Mouse (Mus musculus) MEL (cell line): ENCODE measurements around the gene Mogat1.

ENCODE experiments used
- CHD1 ChIP-seq: IDR thresholded peaks from 2 replicates; pipeline ENCODE4 v1.6.1; 2012; ENCODE audit warnings: low read depth, mild to moderate bottlenecking, inconsistent platforms, low read length, improper control_type of control experiment
- CHD2 ChIP-seq: IDR thresholded peaks from 2 replicates; pipeline ENCODE4 v1.6.1; 2011; ENCODE audit warnings: low read length, improper control_type of control experiment
- CTCF ChIP-seq, 3 experiments: IDR thresholded peaks in 2 of 3; conservative IDR thresholded peaks in 1 of 3; 2 replicates each; pipeline ENCODE4 v1.5.1; 2011 to 2012; ENCODE audit warnings: low read length in 3 of 3, low read depth in 2 of 3, mild to moderate bottlenecking in 2 of 3, improper control_type of control experiment in 1 of 3, inconsistent platforms in 1 of 3, mixed read lengths in 1 of 3, moderate library complexity in 1 of 3; ENCODE audit not compliant: control insufficient read depth in 1 of 3, insufficient read depth in 1 of 3, poor library complexity in 1 of 3, severe bottlenecking in 1 of 3
- ELF1 ChIP-seq: IDR thresholded peaks from 2 replicates; pipeline ENCODE4 v1.6.1; 2014; ENCODE audit warnings: low read depth, mild to moderate bottlenecking, inconsistent platforms, low read length, improper control_type of control experiment, moderate library complexity
- MYB ChIP-seq: IDR thresholded peaks from 2 replicates; pipeline ENCODE4 v1.6.1; 2011; ENCODE audit warnings: mild to moderate bottlenecking, low read depth, low read length, improper control_type of control experiment
- MYC ChIP-seq: IDR thresholded peaks from 2 replicates; pipeline ENCODE4 v1.6.1; 2011; ENCODE audit warnings: low read depth, mild to moderate bottlenecking, low read length, improper control_type of control experiment, moderate library complexity
- POLR2A ChIP-seq, 2 experiments: IDR thresholded peaks; 2 replicates each; pipeline ENCODE4 v1.6.1; 2011 to 2012; ENCODE audit warnings: low read length in 2 of 2, mild to moderate bottlenecking in 2 of 2, control low read depth in 1 of 2, improper control_type of control experiment in 1 of 2, low read depth in 1 of 2, moderate library complexity in 1 of 2; ENCODE audit not compliant: control insufficient read depth in 1 of 2, insufficient read depth in 1 of 2, poor library complexity in 1 of 2
- SIN3A ChIP-seq: IDR thresholded peaks from 2 replicates; pipeline ENCODE4 v1.6.1; 2012; ENCODE audit warnings: low read length, improper control_type of control experiment, inconsistent platforms
- TBP ChIP-seq: IDR thresholded peaks from 2 replicates; pipeline ENCODE4 v1.8.0; 2011; ENCODE audit warnings: low read depth, low read length, improper control_type of control experiment
- USF2 ChIP-seq, 2 experiments: IDR thresholded peaks; 2 replicates each; pipeline ENCODE4 v1.6.1; 2011 to 2012; ENCODE audit warnings: improper control_type of control experiment in 2 of 2, low read length in 2 of 2, borderline replicate concordance in 1 of 2, inconsistent platforms in 1 of 2, low read depth in 1 of 2, mild to moderate bottlenecking in 1 of 2; ENCODE audit not compliant: insufficient read depth in 1 of 2

DNA sequence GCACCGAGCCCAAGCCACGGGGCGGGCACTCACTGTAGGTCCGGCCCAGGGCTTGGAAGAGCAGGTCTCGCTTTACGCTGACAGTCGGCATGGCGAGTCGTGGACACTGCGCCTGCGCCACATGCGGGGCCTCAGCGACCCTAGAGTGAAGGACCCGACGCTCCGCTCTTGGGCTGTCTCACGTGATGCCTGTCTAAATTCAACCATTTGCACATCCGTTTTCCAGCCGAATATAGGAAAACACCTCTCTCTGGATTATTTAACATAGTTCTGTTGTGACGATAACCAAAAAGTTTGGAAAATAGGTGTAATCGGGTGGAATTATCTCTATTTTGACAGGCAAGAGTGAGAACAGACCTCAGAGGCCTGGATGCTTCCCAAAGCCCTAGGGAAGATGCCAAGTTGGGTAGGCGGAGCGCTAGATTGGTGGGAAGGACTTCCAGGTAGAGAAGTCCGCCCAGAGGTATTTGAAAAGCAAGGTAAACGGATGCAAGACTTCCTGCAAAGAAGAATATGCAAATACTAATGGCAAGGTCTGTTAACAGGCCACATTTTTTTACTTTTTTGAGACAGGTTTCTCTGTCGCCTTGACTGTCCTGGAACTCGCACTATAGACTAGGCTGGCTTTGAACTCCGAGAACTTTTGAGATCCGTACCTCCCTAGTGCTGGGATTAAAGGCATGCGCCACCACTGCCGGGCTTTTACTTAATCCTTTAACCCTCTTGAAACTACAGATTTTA is 21.9 kb upstream of the Mogat1 start, which contains the start of gene Farsb:
- TF ChIP-seq MYC (peak; percentile 80), CTCF (IDR thresholded peaks at IDR 0.05 in 2 of 3, conservative IDR thresholded peaks at IDR 0.05 in 1 of 3; ENCODE audit: control insufficient read depth in 1 of 3, insufficient read depth in 1 of 3, low read depth in 2 of 3, low read length in 3 of 3, poor library complexity in 1 of 3, severe bottlenecking in 1 of 3) (no peak), TBP (peak; percentile 65), POLR2A (IDR thresholded peaks at IDR 0.05; ENCODE audit: control insufficient read depth in 1 of 2, insufficient read depth in 1 of 2, low read depth in 1 of 2, low read length in 2 of 2, poor library complexity in 1 of 2) (peak in 1 of 2 experiments; percentile 83; a peak in 3 of 4 replicates), CHD2 (no peak), MYB (no peak), ELF1 (peak; percentile 74), SIN3A (peak; percentile 97), CHD1 (no peak), USF2 (IDR thresholded peaks at IDR 0.05; ENCODE audit: borderline replicate concordance in 1 of 2, insufficient read depth in 1 of 2, low read depth in 1 of 2, low read length in 2 of 2) (no peak)
